Mouse (Mus musculus): Measurements from ENCODE around the gene Lad1.

- TF ChIP-seq CTCF (IDR thresholded peaks at IDR 0.05; ENCODE audit: low read depth, low read length) (peak; percentile 90), EP300 (IDR thresholded peaks at IDR 0.05; ENCODE audit: insufficient read depth, low read depth, low read length) (no peak)
Measured at GRCm38 (mm10) chr1:135811016-135811646, 7.3 kb upstream of the Lad1 start.
